Comparison of ENCODE assay signal across 16 mouse cellular contexts in the genomic region with DNA sequence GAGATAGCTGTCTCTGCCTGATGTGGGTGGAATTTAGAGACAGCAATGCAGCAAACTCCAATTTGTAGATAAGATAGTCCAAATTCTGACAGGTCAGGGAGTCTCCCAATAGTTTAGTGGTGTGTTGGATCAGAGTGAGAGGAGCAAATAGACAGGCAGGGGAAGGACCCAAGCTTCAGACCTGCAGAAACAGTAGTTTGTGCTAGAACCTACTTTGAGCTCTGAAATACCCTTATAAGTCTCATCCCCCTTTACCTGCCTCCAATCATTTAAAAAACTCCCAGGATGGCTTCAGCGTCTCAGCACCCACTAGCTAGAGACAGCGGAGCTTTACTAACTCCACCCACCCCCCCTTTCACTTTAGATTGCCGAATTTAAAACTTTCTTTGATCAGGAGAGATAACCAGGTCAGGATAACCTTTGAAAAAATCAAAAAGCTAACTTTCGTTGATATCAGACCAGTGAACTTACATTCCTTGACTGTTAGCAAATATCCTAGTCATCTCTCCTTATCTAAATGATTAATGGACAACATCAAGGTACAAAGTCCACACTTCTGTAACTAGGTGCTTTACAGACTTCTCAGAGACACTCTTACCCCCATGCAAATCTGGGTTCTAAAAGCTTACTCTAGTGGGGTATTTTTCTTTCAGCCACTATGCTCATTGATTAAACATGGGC. TPM values are rescaled to one million over a fixed set of nuclear protein-coding genes. Genes with fewer than 3 reads are reported as not detected.
"Had no signal": no experiment of that assay in that cellular context is flagged by ENCODE, and none has a peak within 500 bp of the region (broad histone marks: within the 10 kb centered on the region; RNA-seq: fewer than 3 reads in every experiment).

No protein-coding gene starts in this region.

- H3K27ac ChIP-seq: kidney, postnatal 0 days; limb, embryonic 13.5 days; liver, embryonic 14.5 days; midbrain, embryonic 12.5 days; neural tube, embryonic 13.5 days had no signal

- H3K36me3 ChIP-seq: limb, embryonic 13.5 days; midbrain, embryonic 12.5 days; neural tube, embryonic 13.5 days had no signal

- H3K9ac ChIP-seq: limb, embryonic 13.5 days; liver, embryonic 14.5 days; midbrain, embryonic 12.5 days; neural tube, embryonic 13.5 days had no signal

- DNase-seq: kidney, adult 11 months; kidney, adult 9 months; kidney, postnatal 36 days; left cerebral cortex, postnatal 4 days; lung, adult 18-20 months; retina, postnatal 1 day; right cerebral cortex, postnatal 4 days; spleen, adult 18-20 months; thymus, postnatal 36 days had no signal

- ATAC-seq: midbrain, embryonic 16.5 days had no signal

- H3K9me3 ChIP-seq: limb, embryonic 13.5 days; midbrain, embryonic 12.5 days; neural tube, embryonic 13.5 days had no signal

- H3K27me3 ChIP-seq: limb, embryonic 13.5 days; midbrain, embryonic 12.5 days; neural tube, embryonic 13.5 days had no signal

- H3K4me2 ChIP-seq: limb, embryonic 13.5 days; midbrain, embryonic 12.5 days; neural tube, embryonic 13.5 days had no signal

- H3K4me1 ChIP-seq: midbrain, embryonic 12.5 days had no signal

- H3K4me3 ChIP-seq: limb, embryonic 13.5 days; midbrain, embryonic 12.5 days; neural tube, embryonic 13.5 days had no signal

RNA-seq across cellular contexts. Expression of a gene that starts 41.2 kb away (rescaled TPM):
- total RNA-seq: megakaryocyte-erythroid progenitor cell, adult 5-6 weeks had no signal
